Mouse (Mus musculus): ENCODE data around the gene Zscan12. TPM values are rescaled to one million over a fixed set of nuclear protein-coding genes. Genes with fewer than 3 reads are reported as not detected.

The Zscan12 gene
- polyA plus RNA-seq, 1 experiment from 2014 or later: 7.7 TPM

DNA sequence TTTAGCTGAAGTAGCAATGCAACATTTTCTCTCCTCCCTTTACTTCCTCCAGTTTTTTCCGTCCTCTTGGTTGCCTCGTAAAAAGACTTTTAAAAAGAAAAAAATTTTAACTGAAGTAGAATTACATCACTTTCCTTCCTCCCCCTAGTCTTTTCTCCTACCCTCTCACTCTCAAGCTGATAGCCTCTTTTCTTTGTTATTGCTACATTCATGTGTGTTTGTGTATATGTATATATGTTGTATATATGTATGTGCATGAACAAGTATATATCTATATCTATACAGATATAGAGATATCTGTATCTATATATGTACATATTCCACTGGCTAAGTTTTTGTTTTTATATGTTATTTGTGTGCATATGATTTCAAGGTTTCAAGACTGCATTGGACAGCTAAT is 40.2 kb downstream of the Zscan12 start:
- 0% methylated on average over 2 of the region's 2 CpGs for WGBS
- Histone ChIP-seq H3K27ac (replicated peaks) (peak overlapping the region; percentile 91), H3K4me1 (peaks cover 40% of the 10 kb centered on the region), H3K4me3 (peak overlapping the region; percentile 82), H3K9ac (peak overlapping the region; percentile 94), H3K4me2 (peak overlapping the region; percentile 81), H3K36me3 (peaks cover 15% of the 10 kb centered on the region), H3K9me3 (no peaks in the 10 kb centered on the region), H3K27me3 (replicated peaks) (no peaks in the 10 kb centered on the region)
- no peak for ATAC-seq (ENCODE audit: extremely low read depth, insufficient number of reproducible peaks, low FRiP score, low TSS enrichment)

DNA sequence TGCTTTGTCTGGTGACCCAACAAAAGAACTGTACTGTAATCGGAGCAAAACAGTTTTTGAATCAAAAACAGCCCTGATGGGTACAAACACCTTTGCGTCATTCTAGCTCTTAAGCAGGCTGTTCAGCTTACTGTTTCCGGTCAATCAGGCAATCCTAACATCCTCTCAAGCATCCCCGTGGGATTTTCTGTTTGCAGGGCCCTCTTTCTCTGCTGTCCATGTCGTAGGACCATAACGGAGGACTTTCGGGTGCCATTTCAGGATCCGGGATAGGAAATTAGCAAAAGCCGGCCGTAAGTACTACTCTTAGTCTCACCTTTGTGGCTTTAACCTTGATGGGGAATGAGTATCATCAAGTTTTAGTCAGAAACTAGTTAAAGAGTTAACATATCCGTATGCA is 44.7 kb downstream of the Zscan12 start:
- no peak for ATAC-seq (ENCODE audit: extremely low read depth, insufficient number of reproducible peaks, low FRiP score, low TSS enrichment)
- Histone ChIP-seq H3K36me3 (no peaks in the 10 kb centered on the region), H3K27ac (replicated peaks) (peak overlapping the region; percentile 88; the same call in 1 of the 2 replicates), H3K9ac (peak overlapping the region; percentile 87; the same call in 1 of the 2 replicates), H3K4me3 (peak overlapping the region; percentile 65; the same call in 1 of the 2 replicates), H3K4me1 (peaks cover 11% of the 10 kb centered on the region), H3K27me3 (replicated peaks) (no peaks in the 10 kb centered on the region), H3K4me2 (peak overlapping the region; percentile 79), H3K9me3 (no peaks in the 10 kb centered on the region)
- WGBS: 71% methylated on average over 11 of the region's 11 CpGs

DNA sequence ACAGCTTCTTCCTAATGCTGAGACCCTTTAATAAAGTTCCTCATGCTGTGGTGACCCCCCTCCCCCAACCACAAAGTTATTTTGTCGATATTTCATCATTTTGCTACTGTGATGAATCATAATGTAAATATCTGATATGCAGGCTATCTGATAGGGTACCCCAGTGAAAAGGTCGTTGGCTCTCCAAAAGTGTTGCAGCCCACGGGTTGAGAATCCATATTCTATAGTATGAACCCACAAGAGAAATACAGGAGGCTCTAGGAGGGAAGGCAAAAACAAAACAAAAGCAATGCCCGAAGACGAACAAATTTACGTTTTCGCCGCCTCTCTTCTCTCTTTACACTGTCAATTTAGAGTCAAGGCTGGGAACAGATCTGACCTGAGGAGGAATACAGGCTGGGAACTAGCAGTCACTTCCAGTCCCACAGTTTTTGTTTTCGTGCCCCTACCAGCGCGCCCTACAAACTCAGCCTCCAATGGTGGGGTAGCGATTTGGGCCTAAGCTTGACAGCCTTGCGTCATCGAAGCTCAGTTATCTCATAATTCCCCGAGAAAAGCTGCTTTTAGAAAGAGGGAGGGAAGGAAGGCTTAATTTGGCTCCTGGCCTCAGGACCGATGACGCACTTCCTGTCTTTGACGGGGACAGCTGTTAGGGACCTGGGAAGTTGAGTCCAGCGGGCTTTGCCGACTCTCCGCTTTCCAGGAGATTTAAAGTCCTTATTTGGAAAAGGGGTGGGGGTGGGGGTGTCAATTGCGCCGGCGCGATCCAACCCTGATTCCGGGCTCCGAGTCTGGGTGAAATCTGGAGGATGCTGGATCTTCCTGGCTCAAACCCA is 45.6 kb downstream of the Zscan12 start:
- peak overlapping the region; percentile 79 for H3K4me2 ChIP-seq
- H3K9me3 ChIP-seq: no peaks in the 10 kb centered on the region
- no peaks in the 10 kb centered on the region for H3K36me3 ChIP-seq
- ATAC-seq (ENCODE audit: extremely low read depth, insufficient number of reproducible peaks, low FRiP score, low TSS enrichment): peak; percentile 80
- no peaks in the 10 kb centered on the region for H3K27me3 ChIP-seq (replicated peaks)
- peak overlapping the region; percentile 87 for H3K9ac ChIP-seq
- peak overlapping the region; percentile 88 for H3K27ac ChIP-seq (replicated peaks)
- peaks cover 11% of the 10 kb centered on the region for H3K4me1 ChIP-seq
- peak overlapping the region; percentile 65 for H3K4me3 ChIP-seq
- WGBS: 2% methylated on average over 27 of the region's 27 CpGs

DNA sequence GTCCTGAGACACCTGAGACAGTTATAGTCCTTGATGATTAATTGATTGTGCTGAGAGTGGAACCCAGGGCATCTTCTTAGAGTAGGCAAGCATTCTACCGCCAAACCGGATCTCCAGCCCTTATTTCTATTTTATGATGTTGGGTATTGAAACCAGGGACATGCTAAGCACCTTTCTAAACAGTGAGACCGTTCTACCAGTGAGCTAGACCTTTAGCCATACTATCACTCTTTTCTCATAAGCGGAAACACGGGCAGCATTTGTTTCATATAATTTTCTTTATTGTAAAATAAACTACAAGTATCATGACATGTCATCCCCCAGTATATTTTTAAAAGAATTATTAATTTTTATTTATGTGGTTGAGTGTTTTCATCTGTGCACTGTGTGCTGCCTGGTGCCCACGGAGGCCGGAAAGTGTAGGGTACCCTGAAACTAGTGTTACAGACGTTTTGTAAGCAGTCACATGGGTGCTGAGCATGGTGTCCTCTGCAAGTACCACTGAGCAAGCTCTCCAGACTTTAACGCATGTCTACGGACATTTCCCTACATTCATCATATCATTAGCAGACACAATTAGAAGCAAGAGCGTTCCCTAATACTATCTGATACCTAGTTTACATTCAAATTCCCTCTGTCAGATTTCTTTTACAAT is 46.3 kb downstream of the Zscan12 start:
- Histone ChIP-seq H3K4me2 (peak overlapping the region; percentile 79), H3K27ac (replicated peaks) (peak overlapping the region; percentile 88), H3K9me3 (no peaks in the 10 kb centered on the region), H3K27me3 (replicated peaks) (no peaks in the 10 kb centered on the region), H3K4me3 (peak overlapping the region; percentile 65), H3K4me1 (peaks cover 11% of the 10 kb centered on the region), H3K9ac (peak overlapping the region; percentile 87), H3K36me3 (no peaks in the 10 kb centered on the region)
- no peak for ATAC-seq (ENCODE audit: extremely low read depth, insufficient number of reproducible peaks, low FRiP score, low TSS enrichment)
- WGBS: 52% methylated on average over 11 of the region's 11 CpGs

DNA sequence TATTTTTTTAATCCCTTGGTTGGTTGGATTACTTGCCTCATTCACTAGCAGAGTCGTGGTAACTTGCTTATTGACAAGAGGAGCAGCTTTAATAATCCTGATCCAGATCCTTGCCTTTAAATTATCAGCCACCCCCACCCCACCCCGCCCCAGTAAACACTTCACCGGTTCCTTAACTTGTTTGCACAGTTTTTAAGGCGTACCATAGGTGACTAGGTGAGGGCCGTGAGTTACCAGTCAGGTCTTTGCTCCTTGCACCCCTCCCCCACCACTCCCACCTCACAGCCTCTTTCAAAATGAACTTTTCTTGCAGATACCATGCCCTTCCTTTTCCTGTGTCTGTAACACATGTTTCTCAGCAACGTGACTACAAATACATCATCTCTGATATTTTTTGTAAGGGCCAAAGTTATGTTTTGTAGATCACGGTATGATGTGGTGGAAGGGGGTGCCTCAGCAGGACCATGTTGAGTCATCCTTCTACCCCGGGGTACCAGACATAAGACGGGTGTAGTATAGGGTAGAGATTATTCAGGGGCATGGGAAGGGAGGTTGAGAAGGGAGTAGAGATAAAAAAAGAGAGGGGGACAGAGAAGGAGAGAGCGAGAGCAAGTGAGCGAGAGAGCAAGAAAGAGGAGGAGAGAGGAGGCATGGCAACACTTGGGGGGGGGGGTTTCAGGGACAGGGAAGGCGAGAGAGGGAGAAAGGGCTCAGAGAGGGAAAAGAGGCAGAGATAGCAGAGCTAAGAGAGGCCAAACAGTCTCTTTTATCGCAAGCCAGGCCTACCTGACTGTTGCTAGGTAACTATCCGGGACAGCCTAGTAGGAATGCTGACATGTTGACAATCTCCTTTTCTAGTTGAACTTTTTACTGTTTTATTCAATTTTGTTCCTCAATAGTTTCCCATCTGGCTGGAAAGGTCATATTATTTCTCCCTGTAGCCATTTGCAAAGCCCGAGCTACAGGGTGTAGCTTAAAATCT is 51.9 kb downstream of the Zscan12 start:
- Histone ChIP-seq H3K27me3 (replicated peaks) (no peaks in the 10 kb centered on the region), H3K4me2 (peak overlapping the region; percentile 44), H3K27ac (replicated peaks) (peak overlapping the region; percentile 59), H3K36me3 (no peaks in the 10 kb centered on the region), H3K4me3 (no peak overlapping the region), H3K9ac (no peak overlapping the region), H3K9me3 (no peaks in the 10 kb centered on the region), H3K4me1 (peaks cover 22% of the 10 kb centered on the region)
- no peak for ATAC-seq (ENCODE audit: extremely low read depth, insufficient number of reproducible peaks, low FRiP score, low TSS enrichment)
- WGBS: 43% methylated on average over 14 of the region's 15 CpGs

DNA sequence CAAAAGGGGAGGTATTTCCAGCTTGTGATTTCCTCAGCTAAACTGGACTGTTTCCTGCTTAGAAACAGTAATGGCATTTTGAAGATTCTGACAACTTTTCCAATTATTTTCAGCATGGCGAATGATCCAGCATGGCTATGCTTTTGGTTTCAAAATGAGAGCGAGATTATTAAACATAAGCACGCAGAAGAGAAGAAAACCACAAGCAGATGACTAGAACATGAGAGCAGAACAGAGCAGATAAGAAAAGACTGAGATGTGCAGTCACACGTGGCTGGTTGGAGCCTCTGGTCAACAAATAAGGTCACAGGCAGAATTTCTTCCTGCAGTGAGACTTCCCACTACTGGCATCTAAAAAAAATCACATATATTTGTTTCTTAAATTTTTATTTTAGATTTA is 52.6 kb downstream of the Zscan12 start:
- H3K27ac ChIP-seq (replicated peaks): peak overlapping the region; percentile 59
- no peaks in the 10 kb centered on the region for H3K36me3 ChIP-seq
- no peak overlapping the region for H3K4me3 ChIP-seq
- H3K4me1 ChIP-seq: peaks cover 22% of the 10 kb centered on the region
- 0 out of 2 replicates have a peak overlapping the region, but pooled peaks have one; percentile 7 for H3K9ac ChIP-seq
- peak overlapping the region; percentile 44 for H3K4me2 ChIP-seq
- H3K9me3 ChIP-seq: no peaks in the 10 kb centered on the region
- H3K27me3 ChIP-seq (replicated peaks): no peaks in the 10 kb centered on the region
- no peak for ATAC-seq (ENCODE audit: extremely low read depth, insufficient number of reproducible peaks, low FRiP score, low TSS enrichment)
- WGBS: 66% methylated on average over 4 of the region's 4 CpGs

DNA sequence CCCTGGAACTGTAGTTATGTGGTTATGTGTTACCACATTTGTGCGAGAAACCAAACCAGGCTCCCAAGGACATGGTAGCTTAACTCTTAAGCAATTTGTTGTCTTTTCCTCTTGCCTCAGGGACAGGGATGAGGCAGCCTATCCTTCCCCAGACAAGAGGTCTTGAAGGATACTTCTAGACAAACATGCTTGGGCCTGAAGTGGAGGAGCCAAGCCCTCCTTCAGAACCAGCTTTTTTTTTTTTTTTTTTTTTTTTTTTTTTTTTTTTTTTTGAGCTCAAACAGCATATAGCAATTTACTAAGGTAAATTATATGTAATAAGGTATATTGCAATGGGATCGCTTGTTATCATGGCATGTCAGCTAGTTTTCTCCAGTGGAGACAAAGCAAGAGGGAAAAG is 53.1 kb downstream of the Zscan12 start:
- H3K36me3 ChIP-seq: no peaks in the 10 kb centered on the region
- no peaks in the 10 kb centered on the region for H3K9me3 ChIP-seq
- no peak overlapping the region for H3K4me2 ChIP-seq
- H3K9ac ChIP-seq: no peak overlapping the region
- no peaks in the 10 kb centered on the region for H3K27me3 ChIP-seq (replicated peaks)
- 90% methylated on average over 2 of the region's 2 CpGs for WGBS
- peak overlapping the region; percentile 59; the same call in 1 of the 2 replicates for H3K27ac ChIP-seq (replicated peaks)
- peaks cover 22% of the 10 kb centered on the region for H3K4me1 ChIP-seq
- no peak overlapping the region for H3K4me3 ChIP-seq
- no peak for ATAC-seq (ENCODE audit: extremely low read depth, insufficient number of reproducible peaks, low FRiP score, low TSS enrichment)

DNA sequence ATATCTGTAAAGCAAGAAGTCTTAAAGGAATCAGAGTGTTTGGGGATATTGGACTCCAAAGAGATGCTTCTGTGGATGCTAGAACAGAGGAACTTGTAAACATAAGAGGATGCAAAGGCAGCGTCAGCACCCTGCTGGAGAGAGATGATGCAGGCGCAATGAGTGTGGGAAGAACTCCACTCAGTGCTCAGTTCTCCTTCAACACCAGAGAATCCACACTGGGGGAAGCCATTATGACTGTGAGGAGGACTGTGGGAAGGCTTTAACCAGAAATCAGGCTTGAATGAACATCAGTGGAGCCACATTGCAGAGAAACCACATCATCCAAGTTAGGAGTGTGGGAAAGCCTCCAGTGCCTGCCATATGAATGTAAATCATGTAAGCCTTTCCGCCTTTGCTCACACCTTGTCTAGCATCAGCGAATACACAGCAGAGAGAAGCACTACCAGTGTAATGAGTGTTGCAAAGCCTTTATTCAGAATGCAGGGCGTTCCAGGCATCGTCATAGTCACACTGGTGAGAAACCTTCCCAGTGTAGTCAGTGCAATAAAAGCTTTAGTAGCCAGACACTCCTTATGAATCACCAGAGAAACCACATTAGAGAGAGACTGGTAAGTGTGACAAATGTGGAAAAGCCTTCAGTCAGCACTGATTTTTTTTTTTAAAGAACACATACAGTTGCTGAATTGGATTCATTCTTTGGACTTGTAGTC is 54.8 kb downstream of the Zscan12 start:
- no peaks in the 10 kb centered on the region for H3K9me3 ChIP-seq
- H3K4me3 ChIP-seq: no peak overlapping the region
- ATAC-seq (ENCODE audit: extremely low read depth, insufficient number of reproducible peaks, low FRiP score, low TSS enrichment): no peak
- no peaks in the 10 kb centered on the region for H3K27me3 ChIP-seq (replicated peaks)
- H3K36me3 ChIP-seq: no peaks in the 10 kb centered on the region
- no peak overlapping the region for H3K4me2 ChIP-seq
- no peak overlapping the region for H3K9ac ChIP-seq
- H3K4me1 ChIP-seq: peaks cover 22% of the 10 kb centered on the region
- 77% methylated on average over 6 of the region's 6 CpGs for WGBS
- H3K27ac ChIP-seq (replicated peaks): no peak overlapping the region

DNA sequence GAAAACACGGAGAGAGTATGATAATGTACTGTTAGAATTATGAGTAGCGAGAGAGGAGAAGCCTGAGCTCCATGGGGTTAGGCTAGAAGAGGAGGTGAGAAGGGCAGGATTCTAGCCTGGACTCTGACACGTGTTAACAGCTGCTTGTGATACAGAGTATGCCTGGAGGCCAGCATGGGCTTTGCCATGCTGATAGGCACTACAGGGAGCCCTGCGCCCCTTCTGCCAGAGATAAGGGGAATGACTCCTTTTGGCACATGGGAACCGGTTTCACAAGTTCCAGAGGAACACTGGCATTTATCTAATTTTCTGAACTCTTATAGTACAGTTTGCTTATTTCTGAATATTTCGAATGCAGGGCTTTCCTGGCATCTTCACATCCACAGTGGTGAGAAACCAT is 56.2 kb downstream of the Zscan12 start:
- Histone ChIP-seq H3K9ac (no peak overlapping the region), H3K4me3 (no peak overlapping the region), H3K4me2 (peak overlapping the region; percentile 7; the same call in 1 of the 2 replicates), H3K9me3 (no peaks in the 10 kb centered on the region), H3K4me1 (peaks cover 22% of the 10 kb centered on the region), H3K27ac (replicated peaks) (no peak overlapping the region), H3K36me3 (no peaks in the 10 kb centered on the region), H3K27me3 (replicated peaks) (no peaks in the 10 kb centered on the region)
- whole genome bisulfite sequencing: 27% methylated on average over 6 of the region's 6 CpGs
- no peak; the same call in 1 of the 2 replicates for ATAC-seq (ENCODE audit: extremely low read depth, insufficient number of reproducible peaks, low FRiP score, low TSS enrichment)

All from heart, embryonic 13.5 days (tissue).